Mouse (Mus musculus) G1E-ER4 (cell line): ENCODE results near the gene Mrpl20. TPM values are rescaled to one million over a fixed set of nuclear protein-coding genes. Genes with fewer than 3 reads are reported as not detected.

Experiments used
- GATA1 ChIP-seq: IDR thresholded peaks from one replicate; pipeline ENCODE4 v1.8.0; 2012; ENCODE audit warnings: low read length, inconsistent platforms
- polyA plus RNA-seq: library from polyadenylated mRNA; stranded (reverse); fragments of >175 nt; gene quantifications from 2 replicates; pipeline ENCODE4 v1.2.3, GENCODE M21; 2012

The Mrpl20 gene
- polyA plus RNA-seq, 1 experiment, result 21.2 TPM

DNA sequence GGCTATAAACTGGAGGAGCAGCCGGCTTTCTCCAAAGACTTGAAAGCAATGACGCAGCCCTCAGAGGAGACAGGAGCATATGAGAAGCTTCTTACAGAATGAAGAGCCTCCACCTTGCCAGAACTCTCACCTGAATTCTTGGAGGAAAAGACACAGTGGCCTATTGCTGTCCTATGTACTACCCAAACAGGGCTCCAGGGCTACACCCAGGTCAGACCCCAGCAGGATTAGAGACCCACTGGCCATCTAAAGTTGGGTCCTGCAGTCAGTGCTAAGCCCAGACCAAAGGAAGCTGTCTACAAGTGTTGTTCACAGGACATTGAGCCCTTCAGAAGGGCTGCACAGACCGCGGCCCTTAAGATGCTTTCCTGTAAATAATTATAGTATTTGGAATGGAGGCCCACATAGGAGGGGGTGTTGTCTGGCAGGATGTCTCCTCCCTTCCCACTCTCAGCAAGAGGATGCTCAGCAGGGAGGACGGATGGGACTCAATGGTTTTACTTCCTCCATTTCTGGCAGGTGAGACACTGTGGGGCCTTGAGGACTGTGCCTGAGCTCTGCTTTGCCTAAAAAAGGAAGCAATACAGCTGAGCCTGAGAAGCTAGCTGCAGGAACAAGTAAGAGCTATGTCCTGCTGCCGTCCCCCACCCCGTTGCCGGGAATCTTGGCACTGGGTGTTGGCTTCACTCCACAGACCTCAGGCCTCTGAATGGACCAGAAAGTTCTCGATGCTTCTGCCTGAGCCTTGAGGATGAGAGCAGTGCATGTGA is 27.5 kb upstream of the Mrpl20 start:
- TF ChIP-seq GATA1, result no peak

DNA sequence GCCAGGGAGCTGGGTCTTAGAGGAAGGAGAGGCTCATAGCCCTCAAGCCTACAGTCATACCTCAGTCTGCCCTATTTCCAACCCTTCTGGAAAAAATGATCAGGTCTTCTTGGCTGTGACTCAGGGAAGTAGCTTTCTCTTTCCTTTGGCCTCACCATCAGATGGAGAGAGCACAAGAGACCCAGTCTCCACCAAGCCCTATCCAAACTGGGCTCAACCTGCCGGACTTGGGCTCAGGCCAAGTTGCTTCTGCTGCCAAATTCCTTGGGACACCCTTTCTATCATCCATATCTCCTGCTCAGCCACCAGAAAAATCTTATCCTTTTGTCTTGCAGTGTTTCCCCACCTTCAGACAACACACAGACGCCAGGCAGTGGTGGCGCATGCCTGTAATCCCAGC is 26.8 kb upstream of the Mrpl20 start:
- no peak for TF ChIP-seq GATA1

DNA sequence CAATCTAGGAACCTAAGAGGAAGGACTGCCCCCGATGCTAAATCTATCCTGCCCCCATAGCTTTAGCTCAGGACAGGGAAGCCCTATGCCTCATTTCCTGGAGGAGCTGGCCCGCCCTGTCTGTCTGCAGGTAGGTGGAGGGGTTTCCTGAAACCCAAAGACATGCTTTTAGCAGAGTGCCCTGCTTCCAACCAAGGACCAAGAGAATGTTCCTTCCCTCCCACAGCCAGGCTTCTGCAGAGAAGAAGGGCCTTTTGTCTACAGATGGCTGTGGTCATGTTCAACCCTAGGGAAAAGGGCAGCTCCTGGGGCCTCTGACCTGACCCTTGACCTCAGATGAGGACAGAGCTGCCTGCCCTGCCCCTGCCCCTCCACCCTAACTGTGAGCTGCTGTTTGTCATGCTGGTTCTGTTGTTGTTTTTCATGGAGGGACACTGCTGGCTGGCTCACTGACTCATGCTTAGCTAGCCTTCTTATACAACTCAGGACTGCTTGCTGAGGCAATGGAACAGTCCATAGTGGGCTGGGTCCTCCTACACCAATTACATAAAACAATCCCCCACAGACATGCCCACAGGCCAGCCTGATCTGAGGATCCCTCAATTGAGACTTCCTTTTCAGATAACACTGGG is 25.9 kb upstream of the Mrpl20 start:
- TF ChIP-seq GATA1, result no peak

DNA sequence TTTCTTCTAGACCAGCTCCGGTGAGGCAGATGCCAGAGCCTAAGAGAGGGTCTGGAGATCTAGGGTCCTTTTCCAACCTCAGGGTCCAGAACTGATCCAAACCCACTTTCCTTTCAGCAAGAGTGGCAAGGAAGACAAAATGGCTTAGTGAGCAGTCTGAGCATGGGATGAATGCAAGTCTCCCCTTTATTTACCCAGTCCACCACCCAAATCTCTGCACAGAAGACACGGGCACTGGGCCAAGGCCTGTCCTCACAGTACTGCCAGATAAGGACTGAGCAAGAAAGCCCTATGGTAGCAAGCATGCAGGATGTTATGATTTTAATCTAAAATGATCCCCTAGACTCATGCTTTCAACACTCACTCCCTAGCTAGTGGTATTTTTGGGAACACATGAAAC is 24.9 kb upstream of the Mrpl20 start:
- no peak for TF ChIP-seq GATA1

DNA sequence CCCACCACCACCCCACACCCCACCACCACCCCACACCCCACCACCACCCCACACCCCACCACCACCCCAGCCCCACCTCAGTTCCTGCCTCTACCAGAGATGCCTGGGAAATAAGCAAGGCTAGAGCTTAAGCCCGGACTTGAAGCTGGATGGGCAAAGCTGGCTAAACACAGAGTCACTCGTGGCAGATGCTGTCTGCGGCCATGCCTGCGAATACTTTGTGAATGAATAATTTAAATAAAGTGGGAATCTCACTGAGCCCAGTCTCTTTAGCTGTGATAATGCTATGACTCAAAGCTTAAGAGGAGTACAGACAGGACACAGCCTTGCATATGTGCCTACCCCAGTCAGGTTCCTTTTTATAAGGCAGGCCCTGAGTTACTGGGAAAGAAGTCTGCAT is 23.2 kb upstream of the Mrpl20 start:
- TF ChIP-seq GATA1, result no peak

DNA sequence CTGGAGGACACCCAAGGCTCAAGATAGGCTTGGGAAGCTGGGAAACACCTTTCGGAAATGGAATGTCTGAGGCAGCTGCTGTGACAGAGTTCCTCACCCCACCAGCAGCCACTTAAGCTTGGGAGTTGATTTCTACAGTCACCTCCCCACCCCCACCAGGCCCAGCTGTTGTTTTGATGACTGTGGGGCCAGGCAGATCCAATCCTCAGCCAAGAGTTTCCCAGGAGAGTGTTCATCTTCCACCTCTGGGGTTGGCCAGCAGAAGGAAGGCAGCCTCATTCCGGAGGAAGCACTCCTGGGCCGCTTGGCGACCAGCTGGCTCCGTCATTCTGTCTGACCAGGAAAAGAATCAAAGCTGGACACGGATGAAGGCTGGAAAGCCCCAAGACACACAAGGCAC is 21.8 kb upstream of the Mrpl20 start:
- TF ChIP-seq GATA1, result no peak

DNA sequence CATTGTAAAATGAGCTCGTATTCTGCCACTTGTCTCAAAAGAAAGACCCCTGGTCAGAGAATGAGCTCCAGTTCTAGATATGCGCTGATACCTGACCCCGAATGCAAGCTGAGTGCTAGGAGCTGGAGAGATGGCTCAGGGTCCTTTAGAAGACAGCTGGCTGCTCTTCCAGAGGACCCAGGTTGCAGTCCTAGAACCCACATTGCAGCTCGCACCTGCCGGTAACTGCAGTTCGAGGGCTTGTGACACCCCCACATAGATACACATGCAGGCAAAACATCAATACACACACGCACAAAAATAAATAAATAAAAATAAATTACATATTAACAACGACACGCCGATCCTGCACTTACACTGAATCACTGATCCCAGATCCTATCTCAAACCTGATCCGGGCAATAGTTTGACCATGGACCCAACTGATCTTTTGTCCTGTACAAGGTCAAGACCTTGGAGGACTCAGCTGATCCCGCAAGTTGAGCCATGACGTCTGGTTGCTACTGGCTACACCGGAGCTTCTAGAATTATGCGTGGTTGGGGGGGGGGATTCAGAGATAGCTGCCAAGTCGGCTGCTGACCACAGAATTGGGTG is 19.1 kb upstream of the Mrpl20 start:
- no peak for TF ChIP-seq GATA1

DNA sequence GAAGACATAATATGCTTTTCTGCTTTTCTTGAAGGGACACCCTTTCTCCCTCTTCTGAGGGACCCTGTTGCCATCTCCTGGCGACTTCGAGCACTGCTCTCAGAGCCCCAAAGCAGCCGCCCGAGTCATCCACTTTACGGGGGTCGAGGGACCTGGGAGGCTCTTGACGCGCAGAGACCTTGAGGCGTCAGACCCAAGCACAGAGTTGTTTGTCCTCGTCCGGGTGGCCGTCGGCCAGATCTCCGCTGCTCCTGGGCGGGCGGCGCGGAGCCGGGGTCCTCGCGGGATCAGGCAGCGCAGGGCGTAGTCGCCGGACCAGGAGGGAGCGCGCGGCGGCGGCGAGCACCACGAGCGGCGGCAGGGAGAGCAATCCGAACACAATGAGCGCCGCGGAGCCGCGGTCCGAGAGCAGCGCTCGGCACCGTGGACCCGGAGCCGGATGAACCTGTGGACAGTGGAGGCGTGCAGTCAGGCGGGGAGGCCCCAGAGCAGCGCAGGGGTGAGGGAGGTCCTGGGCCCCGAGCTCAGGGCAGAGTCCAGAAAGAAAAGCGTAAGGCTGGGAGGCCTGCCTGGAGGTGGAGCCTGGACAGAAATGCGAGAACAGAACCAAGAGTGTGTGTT is 18.5 kb upstream of the Mrpl20 start:
- no peak for TF ChIP-seq GATA1

DNA sequence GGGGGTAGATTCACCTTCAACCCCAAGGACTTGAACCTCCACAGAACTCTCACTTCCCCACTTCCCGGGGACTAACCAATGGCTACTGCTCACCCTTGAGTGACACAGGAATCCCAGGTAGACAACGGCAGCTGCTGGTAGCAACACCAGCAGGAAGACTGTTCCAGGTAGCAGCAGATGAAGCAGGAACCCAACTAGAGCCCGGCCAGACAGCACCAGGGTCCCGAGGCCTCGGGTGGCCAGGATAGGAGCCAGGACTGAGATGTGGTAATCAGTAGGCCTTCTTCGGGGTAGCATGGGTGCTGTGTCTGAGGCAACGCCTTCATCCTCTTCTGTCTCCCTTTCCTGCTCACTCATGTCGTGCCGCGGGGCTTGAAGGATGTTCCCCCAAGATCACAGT is 17.4 kb upstream of the Mrpl20 start:
- TF ChIP-seq GATA1, result no peak

DNA sequence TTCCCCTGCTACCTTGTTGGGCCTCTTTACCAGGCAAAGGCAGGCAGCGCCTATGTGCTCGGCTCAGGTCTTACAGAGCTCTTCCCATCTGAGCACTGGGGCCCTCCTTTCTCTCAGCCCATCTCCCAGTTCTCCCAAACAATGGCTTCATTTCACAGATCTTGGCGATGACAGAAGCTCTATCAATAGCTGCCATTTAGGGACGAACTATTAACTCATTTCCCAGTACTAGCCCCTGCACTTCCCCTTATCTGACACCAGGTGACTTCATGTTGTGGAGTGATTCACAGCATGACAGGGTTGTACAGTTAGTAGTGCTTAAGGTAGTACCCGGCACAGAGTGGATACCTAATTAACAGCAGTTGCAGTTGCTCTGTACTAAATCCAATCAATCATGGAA is 16.9 kb upstream of the Mrpl20 start, which contains the start of gene Tmem88b:
Gene Tmem88b (minus strand): TSS at position 56 of the 400 bp plus-strand sequence.
- no peak for TF ChIP-seq GATA1

DNA sequence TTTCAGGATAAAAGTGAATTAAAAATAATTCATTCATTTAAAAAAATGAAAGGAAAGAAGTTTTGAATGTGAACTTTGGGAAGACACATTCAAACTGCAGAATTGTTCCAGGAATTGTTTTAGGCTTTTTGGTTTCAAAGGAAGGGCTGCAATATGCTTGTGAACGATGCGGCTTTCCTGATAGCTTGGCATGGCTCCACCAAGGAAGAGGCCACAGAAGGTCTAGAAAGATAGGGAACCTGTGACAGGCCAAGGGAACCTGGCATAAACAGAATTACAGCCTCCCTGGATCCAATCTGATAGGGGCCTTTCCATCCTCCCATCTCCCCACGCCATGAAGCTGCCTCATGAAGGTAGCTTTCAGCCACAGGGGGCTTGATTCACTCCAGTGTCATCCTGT is 14.4 kb upstream of the Mrpl20 start:
- no peak for TF ChIP-seq GATA1

DNA sequence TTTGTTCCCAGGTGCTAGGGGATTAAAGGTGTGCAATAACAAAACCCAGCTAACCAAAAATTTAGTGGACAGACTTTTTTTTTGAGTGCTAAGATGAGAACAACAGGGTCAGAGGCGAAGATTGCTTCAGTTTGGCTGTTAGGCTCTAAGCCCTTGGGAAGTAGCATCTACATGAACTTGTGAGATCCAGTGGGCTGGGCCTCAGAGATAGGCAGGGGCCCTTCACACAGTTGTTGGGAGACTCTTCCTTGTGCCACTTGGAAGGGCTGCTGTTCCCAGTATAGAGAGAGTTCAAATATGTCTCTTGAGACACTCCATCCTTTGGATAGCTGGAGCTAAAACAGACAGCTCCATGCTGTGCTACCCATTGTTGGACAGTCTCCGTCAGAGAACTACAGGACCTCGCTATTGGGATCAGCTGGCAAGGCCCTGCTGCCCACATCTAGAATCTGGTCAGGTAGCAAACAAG is 12.6 kb upstream of the Mrpl20 start, which contains the start of gene Ankrd65:
Gene Ankrd65 (plus strand): TSS at position 419 of the 469 bp plus-strand sequence.
- TF ChIP-seq GATA1, result no peak

DNA sequence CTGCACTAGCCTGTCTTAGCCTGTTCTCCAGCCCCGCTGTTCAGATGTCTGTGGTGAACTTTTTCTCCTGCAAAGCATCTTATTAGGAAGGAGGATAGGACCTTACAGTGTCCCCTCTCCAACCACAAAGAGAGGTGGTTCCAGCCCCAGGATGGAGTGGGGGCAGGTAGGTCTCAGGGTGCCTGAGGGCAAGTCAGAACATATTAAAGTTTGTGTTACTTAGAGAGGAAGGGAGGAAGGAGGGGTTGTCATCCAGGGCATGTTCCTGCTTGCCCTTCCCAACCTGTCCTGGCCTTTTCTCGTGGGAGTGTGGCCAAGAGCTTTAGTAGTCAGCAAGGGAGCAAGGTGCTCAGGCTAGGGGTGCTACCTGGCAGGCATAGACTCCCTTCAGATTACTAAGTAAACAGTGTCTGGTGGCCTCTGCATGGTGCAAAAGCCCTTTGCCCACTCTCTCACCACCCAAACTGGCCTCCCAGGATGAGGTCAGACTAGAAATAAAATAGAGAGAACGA is 12.0 kb upstream of the Mrpl20 start:
- no peak for TF ChIP-seq GATA1

DNA sequence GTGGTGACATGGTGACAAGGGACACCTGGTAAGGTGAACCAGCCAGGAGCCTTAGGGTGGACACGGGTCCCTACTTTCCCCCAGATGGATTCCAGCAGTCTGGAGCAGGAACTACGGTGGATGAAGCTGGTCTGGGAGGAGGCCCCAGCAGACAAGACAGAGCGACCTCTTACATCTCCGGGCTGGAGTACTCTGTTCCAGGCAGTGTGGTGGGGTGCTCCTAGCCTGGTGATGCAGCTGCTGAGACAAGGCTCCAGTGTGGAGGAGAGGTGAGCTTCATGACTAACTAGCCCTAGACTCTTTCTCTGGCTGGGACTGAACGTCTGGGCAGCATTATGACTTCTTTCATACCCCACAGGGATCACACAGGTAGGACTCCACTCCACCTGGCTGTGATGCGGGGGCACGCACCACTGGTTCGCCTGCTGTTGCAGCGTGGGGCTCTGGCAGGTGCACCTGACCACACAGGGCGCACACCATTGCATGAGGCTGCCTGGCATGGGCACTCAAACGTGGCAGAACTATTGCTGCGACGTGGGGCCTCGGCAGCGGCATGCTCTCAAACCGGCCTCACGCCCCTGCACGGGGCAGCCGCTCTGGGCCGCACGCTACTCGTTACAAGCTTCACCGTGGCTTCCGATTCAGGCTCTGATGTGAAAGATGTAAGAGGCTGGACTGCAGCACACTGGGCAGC is 11.3 kb upstream of the Mrpl20 start:
- no peak for TF ChIP-seq GATA1

DNA sequence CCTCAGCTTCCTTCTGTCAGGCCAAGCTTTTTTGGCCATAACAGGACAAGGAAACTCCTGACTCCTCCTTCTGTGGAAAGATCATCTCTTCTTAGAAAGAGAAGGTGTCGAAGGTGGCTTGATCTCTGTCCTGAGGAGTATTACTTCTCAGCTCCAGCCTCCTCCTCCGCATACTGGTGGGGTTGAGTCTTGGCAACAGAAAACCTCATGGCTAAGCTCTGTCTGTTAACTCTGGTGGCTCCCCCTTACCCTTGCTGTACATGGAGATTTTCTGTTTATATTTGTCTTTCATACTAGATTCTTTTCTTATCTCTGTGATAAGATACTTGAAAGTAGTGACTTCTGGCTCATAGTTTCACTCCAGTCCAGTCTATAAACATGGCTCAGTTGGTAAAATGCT is 8.9 kb upstream of the Mrpl20 start:
- no peak for TF ChIP-seq GATA1
